8 mouse cellular contexts compared by ENCODE assay signal in the genomic region with DNA sequence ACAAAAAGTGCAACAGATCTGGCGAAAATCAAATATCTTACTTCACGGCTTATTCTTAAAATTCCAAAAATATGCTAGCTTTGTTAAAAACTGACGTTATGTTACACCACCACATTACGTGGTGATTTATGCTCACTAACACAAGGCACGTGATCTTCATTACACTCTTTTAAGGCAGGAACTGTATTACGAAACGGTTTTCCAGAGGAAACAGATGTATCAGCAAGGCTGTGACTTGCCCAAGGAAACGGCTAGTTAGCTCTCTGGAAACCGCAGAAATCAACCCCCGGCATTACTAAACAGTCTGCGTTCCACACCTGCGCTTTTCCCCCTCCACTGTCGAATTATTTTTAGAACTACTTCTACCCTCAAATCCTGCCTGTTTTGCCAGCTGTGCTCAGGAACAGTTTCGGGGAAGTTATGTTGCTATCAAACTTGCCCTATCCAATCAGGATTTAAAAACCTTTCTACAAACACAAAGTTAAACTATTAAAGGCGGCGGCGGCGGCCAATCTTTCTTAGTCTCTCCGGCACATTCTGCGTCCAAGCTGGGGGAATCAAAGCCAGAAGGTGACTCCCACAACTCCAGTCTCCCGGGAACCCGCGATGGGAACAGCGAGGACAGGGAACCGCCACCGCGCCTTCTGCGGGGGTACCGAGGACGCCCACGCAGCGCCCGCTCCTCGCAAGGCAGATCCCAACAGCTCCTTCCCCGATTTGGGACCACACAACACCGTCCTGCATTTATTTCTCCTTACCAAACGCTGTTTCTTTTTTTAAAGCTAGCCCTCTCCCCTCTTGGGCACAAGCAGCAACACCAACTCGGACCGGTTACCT. TPM values are rescaled to one million over a fixed set of nuclear protein-coding genes. Genes with fewer than 3 reads are reported as not detected.
DNase-seq lines count a peak whose midpoint lies in the region; ATAC-seq and TF ChIP-seq lines count a peak whose summit lies in the region.

No protein-coding gene starts in this region.

- TF ChIP-seq POLR2A in olfactory bulb, adult 2 months (IDR thresholded peaks at IDR 0.05; ENCODE audit: insufficient read depth, low read depth, low read length) = no peak

- peak; percentile 56 for ATAC-seq in frontal cortex, adult (ENCODE audit: low TSS enrichment)
- ATAC-seq in lung, embryonic 15.5 days (ENCODE audit: borderline replicate concordance, extremely low read depth, low FRiP score, low TSS enrichment) = peak; percentile 23; the same call in 1 of the 2 replicates

- 1% methylated on average over 39 of the region's 39 CpGs for WGBS in hindbrain, embryonic 10.5 days
- under 1% methylated on average over 39 of the region's 39 CpGs for WGBS in lung, embryonic 15.5 days
- WGBS in olfactory bulb, adult 2 months = under 1% methylated on average over 39 of the region's 39 CpGs

- peaks cover 21% of the 10 kb centered on the region for H3K27me3 ChIP-seq in hindbrain, embryonic 10.5 days (ENCODE audit: insufficient read depth, poor library complexity, severe bottlenecking)
- H3K27me3 ChIP-seq in lung, embryonic 15.5 days = no peaks in the 10 kb centered on the region

- peak overlapping the region; percentile 84 for H3K4me3 ChIP-seq in hindbrain, embryonic 10.5 days
- peak overlapping the region; percentile 89 for H3K4me3 ChIP-seq in lung, embryonic 15.5 days
- peak overlapping the region; percentile 73 for H3K4me3 ChIP-seq in olfactory bulb, adult 2 months (ENCODE audit: insufficient read depth, low read depth, low read length)

- no peaks in the 10 kb centered on the region for H3K9me3 ChIP-seq in hindbrain, embryonic 10.5 days
- H3K9me3 ChIP-seq in lung, embryonic 15.5 days = no peaks in the 10 kb centered on the region

- peak overlapping the region; percentile 81 for H3K9ac ChIP-seq in lung, embryonic 15.5 days

- H3K36me3 ChIP-seq in hindbrain, embryonic 10.5 days = no peaks in the 10 kb centered on the region
- no peaks in the 10 kb centered on the region for H3K36me3 ChIP-seq in lung, embryonic 15.5 days

- H3K4me1 ChIP-seq in hindbrain, embryonic 10.5 days (replicated peaks) = peaks cover 16% of the 10 kb centered on the region
- H3K4me1 ChIP-seq in lung, embryonic 15.5 days = peaks cover 24% of the 10 kb centered on the region
- H3K4me1 ChIP-seq in olfactory bulb, adult 2 months (ENCODE audit: control insufficient read depth, insufficient read depth, low read length) = peaks cover 5% of the 10 kb centered on the region

- TF ChIP-seq CTCF in olfactory bulb, adult 2 months (IDR thresholded peaks at IDR 0.05; ENCODE audit: insufficient read depth, low read depth, low read length) = no peak

- H3K27ac ChIP-seq in hindbrain, embryonic 10.5 days = peak overlapping the region; percentile 99
- peak overlapping the region; percentile 98 for H3K27ac ChIP-seq in lung, embryonic 15.5 days
- H3K27ac ChIP-seq in olfactory bulb, adult 2 months (ENCODE audit: insufficient read depth, low read depth, low read length) = peak overlapping the region; percentile 86

- DNase-seq in NIH3T3 (ENCODE audit: low read depth) = peak; percentile 78
- peak; percentile 63 for DNase-seq in cerebellum, adult 8-10 months
- DNase-seq in hindbrain, embryonic 10.5 days (ENCODE audit: low spot score) = peak; percentile 68
- DNase-seq in layer of hippocampus, adult 9-10 months (ENCODE audit: low spot score) = peak; percentile 48
- peak; percentile 76 for DNase-seq in thymus, postnatal 14 days

- peak overlapping the region; percentile 66 for H3K4me2 ChIP-seq in lung, embryonic 15.5 days

RNA-seq across cellular contexts. Expression of a gene that starts 1.2 kb away (rescaled TPM):
- 9.9 and 11.3 TPM in 2 replicates for polyA plus RNA-seq in hindbrain, embryonic 10.5 days (2016; fragmentation: Nextera tagmentation; extraction: Ambion mirVana)
- 20.4 and 23.2 TPM in 2 replicates for polyA plus RNA-seq in lung, embryonic 15.5 days (2015; fragmentation: Nextera tagmentation; extraction: Ambion mirVana)
- polyA plus RNA-seq in olfactory bulb, adult 2 months (2012; ENCODE audit: insufficient read depth, insufficient read length, low replicate concordance, missing spikeins) = not detected in 2 replicates

RNA-seq across cellular contexts. Expression of a gene that starts 46.9 kb away (rescaled TPM):
- 40.9 and 43.7 TPM in 2 replicates for polyA plus RNA-seq in hindbrain, embryonic 10.5 days (2016; fragmentation: Nextera tagmentation; extraction: Ambion mirVana)
- 179 and 185 TPM in 2 replicates for polyA plus RNA-seq in lung, embryonic 15.5 days (2015; fragmentation: Nextera tagmentation; extraction: Ambion mirVana)
- not detected in 2 replicates for polyA plus RNA-seq in olfactory bulb, adult 2 months (2012; ENCODE audit: insufficient read depth, insufficient read length, low replicate concordance, missing spikeins)

Comparison
In these comparisons a context has a peak if more than half of its experiments do, and no peak if none do; other contexts are left out.
1. Peak in every context shown above with its lines: DNase-seq, ATAC-seq, H3K4me3 ChIP-seq and H3K27ac ChIP-seq.
2. RNA of a gene that starts 1.2 kb away (polyA plus RNA-seq): 20.4 to 23.2 TPM in lung, embryonic 15.5 days and 9.9 to 11.3 TPM in hindbrain, embryonic 10.5 days; not detected in olfactory bulb, adult 2 months; every median in the first group is over 10 times any median in the second.